Mouse (Mus musculus): Measurements from ENCODE around the gene Nbea. TPM values are rescaled to one million over a fixed set of nuclear protein-coding genes. Genes with fewer than 3 reads are reported as not detected.

The Nbea gene
- polyA plus RNA-seq, 1 experiment from 2014 or later = 6.0 TPM

- H3K9me3 ChIP-seq = no peaks in the 10 kb centered on the region
- H3K36me3 ChIP-seq = no peaks in the 10 kb centered on the region
- ATAC-seq (ENCODE audit: borderline replicate concordance, extremely low read depth, low FRiP score, low TSS enrichment) = no peak
- H3K4me2 ChIP-seq = no peak overlapping the region
- H3K27me3 ChIP-seq = no peaks in the 10 kb centered on the region
- no peaks in the 10 kb centered on the region for H3K4me1 ChIP-seq
- H3K9ac ChIP-seq = no peak overlapping the region
- WGBS = 59% methylated on average over 11 of the region's 11 CpGs
- no peak overlapping the region for H3K27ac ChIP-seq
- H3K4me3 ChIP-seq = no peak overlapping the region
Measured at GRCm38 (mm10) chr3:55755805-55756601, 427.5 kb downstream of the Nbea start.

- Histone ChIP-seq H3K36me3 (no peaks in the 10 kb centered on the region), H3K4me3 (no peak overlapping the region), H3K4me2 (no peak overlapping the region), H3K27ac (no peak overlapping the region), H3K9me3 (no peaks in the 10 kb centered on the region), H3K4me1 (no peaks in the 10 kb centered on the region), H3K27me3 (no peaks in the 10 kb centered on the region), H3K9ac (no peak overlapping the region)
- ATAC-seq (ENCODE audit: borderline replicate concordance, extremely low read depth, low FRiP score, low TSS enrichment) = no peak
- WGBS = 73% methylated on average over 6 of the region's 6 CpGs
Measured at GRCm38 (mm10) chr3:55754981-55755608, 428.4 kb downstream of the Nbea start.

GRCm38 (mm10) chr3:55753872-55754271 is 429.6 kb downstream of the Nbea start:
- Histone ChIP-seq H3K4me1 (no peaks in the 10 kb centered on the region), H3K36me3 (no peaks in the 10 kb centered on the region), H3K4me2 (no peak overlapping the region), H3K4me3 (no peak overlapping the region), H3K27ac (no peak overlapping the region), H3K27me3 (no peaks in the 10 kb centered on the region), H3K9ac (no peak overlapping the region), H3K9me3 (no peaks in the 10 kb centered on the region)
- ATAC-seq (ENCODE audit: borderline replicate concordance, extremely low read depth, low FRiP score, low TSS enrichment) = no peak
- WGBS = 89% methylated on average over 6 of the region's 6 CpGs

- Histone ChIP-seq H3K36me3 (no peaks in the 10 kb centered on the region), H3K9ac (no peak overlapping the region), H3K27ac (no peak overlapping the region), H3K4me3 (no peak overlapping the region), H3K4me2 (no peak overlapping the region), H3K9me3 (no peaks in the 10 kb centered on the region), H3K27me3 (no peaks in the 10 kb centered on the region), H3K4me1 (no peaks in the 10 kb centered on the region)
- no peak for ATAC-seq (ENCODE audit: borderline replicate concordance, extremely low read depth, low FRiP score, low TSS enrichment)
- 83% methylated on average over 4 of the region's 4 CpGs for WGBS
Measured at GRCm38 (mm10) chr3:55752558-55752957, 430.9 kb downstream of the Nbea start.

GRCm38 (mm10) chr3:55751363-55751762 is 432.1 kb downstream of the Nbea start:
- no peak for ATAC-seq (ENCODE audit: borderline replicate concordance, extremely low read depth, low FRiP score, low TSS enrichment)
- no peaks in the 10 kb centered on the region for H3K4me1 ChIP-seq
- H3K4me3 ChIP-seq = no peak overlapping the region
- H3K27ac ChIP-seq = no peak overlapping the region
- no peak overlapping the region for H3K9ac ChIP-seq
- H3K4me2 ChIP-seq = no peak overlapping the region
- no peaks in the 10 kb centered on the region for H3K27me3 ChIP-seq
- no peaks in the 10 kb centered on the region for H3K9me3 ChIP-seq
- no peaks in the 10 kb centered on the region for H3K36me3 ChIP-seq
- 81% methylated on average over 5 of the region's 5 CpGs for WGBS

- Histone ChIP-seq H3K27me3 (no peaks in the 10 kb centered on the region), H3K9me3 (no peaks in the 10 kb centered on the region), H3K27ac (no peak overlapping the region), H3K4me3 (no peak overlapping the region), H3K4me1 (no peaks in the 10 kb centered on the region), H3K36me3 (no peaks in the 10 kb centered on the region), H3K9ac (no peak overlapping the region), H3K4me2 (no peak overlapping the region)
- no peak for ATAC-seq (ENCODE audit: borderline replicate concordance, extremely low read depth, low FRiP score, low TSS enrichment)
- WGBS = 55% methylated on average over 11 of the region's 11 CpGs
Measured at GRCm38 (mm10) chr3:55750445-55751065, 432.9 kb downstream of the Nbea start.

- Histone ChIP-seq H3K27me3 (no peaks in the 10 kb centered on the region), H3K4me1 (no peaks in the 10 kb centered on the region), H3K9ac (no peak overlapping the region), H3K4me2 (no peak overlapping the region), H3K4me3 (no peak overlapping the region), H3K36me3 (no peaks in the 10 kb centered on the region), H3K9me3 (no peaks in the 10 kb centered on the region), H3K27ac (no peak overlapping the region)
- ATAC-seq (ENCODE audit: borderline replicate concordance, extremely low read depth, low FRiP score, low TSS enrichment) = no peak
- WGBS = 81% methylated on average over 5 of the region's 5 CpGs
Measured at GRCm38 (mm10) chr3:55743885-55744284, 439.6 kb downstream of the Nbea start.

- H3K4me2 ChIP-seq = no peak overlapping the region
- H3K27ac ChIP-seq = no peak overlapping the region
- 76% methylated on average over 4 of the region's 4 CpGs for WGBS
- no peak for ATAC-seq (ENCODE audit: borderline replicate concordance, extremely low read depth, low FRiP score, low TSS enrichment)
- no peaks in the 10 kb centered on the region for H3K36me3 ChIP-seq
- no peak overlapping the region for H3K9ac ChIP-seq
- H3K27me3 ChIP-seq = no peaks in the 10 kb centered on the region
- no peaks in the 10 kb centered on the region for H3K9me3 ChIP-seq
- H3K4me3 ChIP-seq = no peak overlapping the region
- no peaks in the 10 kb centered on the region for H3K4me1 ChIP-seq
Measured at GRCm38 (mm10) chr3:55742654-55743053, 440.8 kb downstream of the Nbea start.

GRCm38 (mm10) chr3:55742218-55742617 is 441.3 kb downstream of the Nbea start:
- H3K27me3 ChIP-seq = no peaks in the 10 kb centered on the region
- no peak overlapping the region for H3K9ac ChIP-seq
- no peaks in the 10 kb centered on the region for H3K4me1 ChIP-seq
- H3K36me3 ChIP-seq = no peaks in the 10 kb centered on the region
- H3K4me2 ChIP-seq = no peak overlapping the region
- H3K27ac ChIP-seq = no peak overlapping the region
- no peaks in the 10 kb centered on the region for H3K9me3 ChIP-seq
- no peak for ATAC-seq (ENCODE audit: borderline replicate concordance, extremely low read depth, low FRiP score, low TSS enrichment)
- WGBS = 80% methylated on average over 5 of the region's 5 CpGs
- no peak overlapping the region for H3K4me3 ChIP-seq

GRCm38 (mm10) chr3:55741428-55741827 is 442.1 kb downstream of the Nbea start:
- no peaks in the 10 kb centered on the region for H3K36me3 ChIP-seq

GRCm38 (mm10) chr3:55733665-55734064 is 449.8 kb downstream of the Nbea start:
- ATAC-seq (ENCODE audit: borderline replicate concordance, extremely low read depth, low FRiP score, low TSS enrichment) = no peak
- Histone ChIP-seq H3K36me3 (no peaks in the 10 kb centered on the region), H3K27me3 (no peaks in the 10 kb centered on the region), H3K9me3 (no peaks in the 10 kb centered on the region), H3K4me3 (no peak overlapping the region), H3K4me2 (no peak overlapping the region), H3K9ac (no peak overlapping the region), H3K4me1 (no peaks in the 10 kb centered on the region), H3K27ac (no peak overlapping the region)
- 68% methylated on average over 6 of the region's 6 CpGs for WGBS

More at GRCm38 (mm10) chr3:55741428-55741827, 442.1 kb downstream of the Nbea start:
- Histone ChIP-seq H3K9ac (no peak overlapping the region), H3K4me2 (no peak overlapping the region), H3K4me3 (no peak overlapping the region), H3K4me1 (no peaks in the 10 kb centered on the region), H3K9me3 (no peaks in the 10 kb centered on the region), H3K27ac (no peak overlapping the region), H3K27me3 (no peaks in the 10 kb centered on the region)
- 67% methylated on average over 6 of the region's 6 CpGs for WGBS
- ATAC-seq (ENCODE audit: borderline replicate concordance, extremely low read depth, low FRiP score, low TSS enrichment) = no peak

- WGBS = 61% methylated on average over 5 of the region's 5 CpGs
- H3K4me1 ChIP-seq = no peaks in the 10 kb centered on the region
- H3K4me2 ChIP-seq = no peak overlapping the region
Measured at GRCm38 (mm10) chr3:55730549-55730948, 453.0 kb downstream of the Nbea start.

More at GRCm38 (mm10) chr3:55730549-55730948, 453.0 kb downstream of the Nbea start:
- no peak overlapping the region for H3K4me3 ChIP-seq
- no peaks in the 10 kb centered on the region for H3K27me3 ChIP-seq
- H3K36me3 ChIP-seq = no peaks in the 10 kb centered on the region
- no peak for ATAC-seq (ENCODE audit: borderline replicate concordance, extremely low read depth, low FRiP score, low TSS enrichment)
- no peak overlapping the region for H3K27ac ChIP-seq
- no peaks in the 10 kb centered on the region for H3K9me3 ChIP-seq
- no peak overlapping the region for H3K9ac ChIP-seq
